Mouse (Mus musculus) frontal cortex, postnatal 14 days (tissue): ENCODE data around the gene Asb4.
A peak's percentile ranks its signal among the peaks of the same experiment; 100 is the strongest.
"Not testable (repeated sequence)": the region's sequence is repeated elsewhere in the genome, so short reads cannot be mapped to it uniquely, and the experiment has no call there.

Source experiments
- DNase-seq, 2 experiments: peaks; one replicate each; pipeline ENCODE4 v3.0.0; 2022; ENCODE audit warnings: low spot score in 2 of 2

Asb4 gene

DNA sequence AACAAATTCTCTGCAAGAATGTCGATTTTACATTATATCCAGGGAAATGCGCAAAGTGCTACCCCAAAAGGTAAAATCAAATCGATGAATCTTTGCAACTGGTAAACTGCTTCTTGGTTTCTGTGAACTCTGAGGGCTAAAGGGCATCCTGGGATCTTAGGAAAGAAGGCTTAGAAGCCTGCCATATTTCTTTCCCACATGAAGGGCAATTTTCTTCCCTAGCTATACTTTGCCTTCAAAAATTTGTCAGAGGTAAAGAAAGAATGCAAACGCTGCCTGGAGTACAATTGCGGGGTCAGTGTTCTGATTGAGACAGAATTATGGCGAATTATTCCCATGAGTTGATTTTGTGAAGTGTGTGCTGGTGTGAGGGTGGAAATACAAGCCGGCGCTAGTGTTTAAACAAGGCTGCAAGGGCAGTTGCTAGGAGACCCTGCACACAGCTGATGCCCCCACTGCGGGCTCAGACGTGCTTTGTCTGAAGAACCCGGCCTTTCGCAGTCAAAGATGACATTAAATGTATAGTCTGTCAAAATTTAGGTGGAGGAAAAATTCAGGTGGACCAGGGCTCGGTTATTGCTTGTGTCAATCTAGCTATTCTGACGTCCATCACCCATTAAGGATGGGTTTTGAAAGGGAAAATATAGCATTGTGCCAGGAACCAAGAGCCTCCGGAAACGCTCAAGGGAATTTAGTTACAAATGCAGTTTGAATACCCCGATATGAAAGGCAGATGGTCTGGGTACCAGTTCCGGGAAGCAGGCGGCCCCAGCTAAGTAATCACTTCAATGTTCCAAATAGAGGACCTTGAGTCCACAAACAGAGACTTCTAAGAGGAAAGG is at the start of gene Asb4:
Gene Asb4 (plus strand): TSS at position 51 of the 842 bp plus-strand sequence.
- no peak for DNase-seq

DNA sequence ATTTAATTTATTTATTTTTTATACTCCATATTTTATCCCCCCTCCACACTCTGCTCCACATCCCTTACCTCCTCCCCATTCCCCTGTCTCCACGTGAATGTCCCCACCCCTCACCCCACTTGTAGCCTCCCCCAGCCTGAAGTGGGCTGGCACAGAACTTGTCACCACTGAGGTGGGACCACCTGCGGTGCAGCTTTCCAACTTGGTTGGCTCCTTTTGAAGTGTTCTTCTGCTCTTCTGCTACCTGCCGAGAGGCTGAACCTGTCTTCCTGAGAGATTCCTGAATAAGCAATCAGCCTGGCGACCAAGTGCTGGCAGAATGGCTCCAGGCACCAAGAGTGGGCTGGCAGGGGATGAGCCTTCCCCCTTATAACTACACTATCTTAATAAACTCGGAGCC is 49.2 kb upstream of the Asb4 start:
- DNase-seq: no peak

DNA sequence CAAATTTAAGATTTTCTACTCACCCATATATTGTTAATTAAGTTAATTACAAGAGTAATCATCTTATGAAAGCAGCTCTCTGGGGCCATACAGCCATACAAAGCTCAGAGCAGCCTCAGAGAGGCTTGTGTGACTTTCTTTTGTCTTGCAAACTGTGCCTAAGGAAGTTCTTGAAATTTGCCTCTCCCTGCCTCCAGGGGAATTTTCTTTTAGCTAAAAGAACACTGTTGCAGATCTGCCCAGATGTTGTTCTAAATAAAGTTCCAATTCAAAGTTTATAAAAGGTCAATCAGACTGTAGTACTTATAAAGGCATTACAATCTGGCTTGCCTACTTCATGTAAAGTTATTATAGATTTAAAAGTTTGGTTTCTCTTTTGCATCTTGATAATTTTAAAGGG is 47.2 kb upstream of the Asb4 start:
- DNase-seq: not testable (repeated sequence)

DNA sequence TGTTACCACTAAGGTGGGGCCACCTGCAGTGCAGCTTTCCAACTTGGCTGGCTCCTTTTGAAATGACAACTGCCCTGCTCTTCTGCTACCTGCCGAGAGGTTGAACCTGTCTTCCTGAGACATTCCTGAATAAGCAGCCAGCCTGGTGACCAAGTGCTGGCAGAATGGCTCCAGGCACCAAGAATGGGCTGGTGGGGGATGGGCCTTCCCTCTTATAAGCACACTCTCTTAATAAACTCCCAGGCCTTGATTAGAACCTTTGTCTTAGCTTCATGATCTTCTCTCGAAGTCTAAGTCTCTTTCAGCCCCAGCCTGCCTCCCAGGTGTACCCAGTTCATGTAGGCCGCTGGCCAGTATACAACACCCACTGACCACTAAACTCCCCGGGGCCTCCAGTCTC is 44.4 kb upstream of the Asb4 start:
- not testable (repeated sequence) for DNase-seq

DNA sequence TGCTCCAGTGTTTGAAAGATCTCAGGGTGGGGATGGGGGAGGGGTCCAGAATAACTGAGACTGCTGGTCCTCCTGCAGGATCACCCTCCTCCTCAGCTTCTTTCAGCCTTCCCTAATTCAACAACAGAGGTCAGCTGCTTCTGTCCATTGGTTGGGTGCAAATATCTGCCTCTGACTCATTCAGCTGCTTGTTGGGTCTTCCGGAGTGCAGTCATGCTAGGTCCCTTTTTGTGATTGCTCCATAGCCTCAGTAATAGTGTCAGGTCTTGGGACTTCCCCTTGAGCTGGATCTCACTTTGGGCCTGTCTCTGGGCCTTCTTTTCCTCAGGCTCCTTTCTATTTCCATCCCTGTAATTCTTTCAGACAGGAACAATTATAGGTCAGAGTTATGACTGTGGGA is 43.9 kb upstream of the Asb4 start:
- DNase-seq: not testable (repeated sequence)

DNA sequence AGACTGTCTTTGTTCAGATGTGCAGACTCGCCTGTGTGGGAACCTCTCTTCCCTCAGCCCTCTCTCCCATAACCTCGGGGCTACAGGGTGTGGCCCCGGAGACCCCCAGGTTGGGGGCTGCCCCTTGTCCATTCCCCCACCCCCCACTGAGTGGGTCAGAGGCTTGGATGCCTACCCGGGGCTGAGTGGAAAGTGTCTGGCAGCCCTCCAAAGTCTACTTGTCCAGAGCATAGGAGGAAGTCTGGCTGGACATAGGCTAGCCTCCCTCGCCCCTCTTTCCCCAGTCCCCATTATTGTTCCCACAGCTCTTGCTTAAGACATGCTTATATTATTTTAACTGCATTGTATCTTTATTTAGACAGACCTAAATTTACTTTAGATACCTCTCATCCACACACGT is 38.9 kb upstream of the Asb4 start:
- no peak for DNase-seq

DNA sequence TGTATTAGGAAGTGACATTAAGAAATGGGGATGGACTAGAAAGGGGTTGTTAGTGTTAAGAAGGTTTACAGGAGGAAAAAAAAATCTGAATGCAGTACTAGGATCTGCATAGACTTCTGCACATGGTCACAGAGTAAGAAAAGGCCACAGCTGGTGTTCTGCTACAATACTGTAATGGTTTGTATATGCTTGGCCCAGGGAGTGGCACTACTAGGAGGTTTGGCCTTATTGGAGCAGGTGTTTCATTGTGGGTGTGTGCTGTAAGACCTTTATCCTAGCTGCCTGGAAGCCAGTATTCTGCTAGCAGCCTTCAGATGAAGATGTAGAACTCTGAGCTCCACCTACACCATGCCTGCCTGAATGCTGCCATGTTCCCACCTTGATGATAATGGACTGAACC is 25.3 kb upstream of the Asb4 start:
- no peak for DNase-seq

DNA sequence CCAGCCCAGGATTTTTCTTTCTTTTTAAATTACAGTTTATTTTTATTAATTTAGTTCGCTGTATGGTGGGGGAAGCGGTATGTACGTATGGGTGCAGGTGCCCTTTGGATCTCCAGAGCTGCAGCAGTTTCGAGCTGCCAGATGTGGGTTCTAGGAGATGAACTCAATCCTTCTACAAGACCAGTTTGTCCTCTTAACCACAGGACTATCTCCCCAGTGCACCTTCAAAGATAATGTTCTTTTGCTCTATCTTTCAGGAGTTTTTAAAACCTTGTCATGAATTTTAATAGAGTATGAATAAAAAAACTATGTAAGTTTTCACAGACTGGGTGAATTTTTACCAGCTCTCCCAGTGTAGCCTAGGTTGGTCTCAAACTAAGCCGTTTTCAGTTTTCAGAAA is 22.8 kb upstream of the Asb4 start:
- no peak for DNase-seq

DNA sequence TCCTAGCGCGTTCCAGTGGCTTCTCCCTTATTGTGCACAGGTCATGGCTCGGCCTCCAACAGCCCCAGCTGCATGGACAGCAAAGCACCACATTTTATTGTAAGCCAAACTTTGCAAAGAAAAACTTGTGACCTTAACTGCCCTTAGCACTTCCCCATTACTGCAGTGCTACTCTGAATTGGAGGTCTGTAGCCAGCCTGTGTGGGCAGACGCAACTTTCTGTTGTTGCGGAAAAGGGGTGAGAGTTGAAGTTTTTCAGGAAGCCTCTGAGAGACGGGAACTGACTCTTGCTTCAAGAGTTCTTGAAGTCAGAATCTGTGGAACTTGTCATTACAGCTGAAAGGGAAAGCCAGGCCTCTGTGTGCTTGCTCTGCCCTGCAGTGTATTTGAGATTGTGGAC is 21.2 kb upstream of the Asb4 start:
- DNase-seq: no peak

DNA sequence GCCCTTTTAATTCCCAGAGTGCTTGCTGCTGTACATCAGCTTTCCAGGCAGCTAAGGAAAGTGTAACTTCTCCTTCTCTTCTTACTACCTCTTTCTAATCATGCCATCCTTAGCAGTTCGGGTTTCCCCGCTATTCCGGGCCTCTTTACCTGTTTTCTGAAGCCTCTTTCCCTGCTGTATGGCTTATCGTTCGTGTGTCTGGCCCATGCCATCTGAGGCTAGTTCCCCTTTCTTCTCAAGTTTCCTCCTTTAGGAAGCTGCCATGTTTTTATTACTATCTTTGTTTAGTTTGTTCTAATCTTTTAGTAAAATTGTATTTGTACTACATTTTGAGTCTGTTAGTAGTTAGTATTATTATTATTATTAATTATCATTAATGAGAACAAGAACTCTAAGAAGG is 17.3 kb upstream of the Asb4 start:
- no peak for DNase-seq

DNA sequence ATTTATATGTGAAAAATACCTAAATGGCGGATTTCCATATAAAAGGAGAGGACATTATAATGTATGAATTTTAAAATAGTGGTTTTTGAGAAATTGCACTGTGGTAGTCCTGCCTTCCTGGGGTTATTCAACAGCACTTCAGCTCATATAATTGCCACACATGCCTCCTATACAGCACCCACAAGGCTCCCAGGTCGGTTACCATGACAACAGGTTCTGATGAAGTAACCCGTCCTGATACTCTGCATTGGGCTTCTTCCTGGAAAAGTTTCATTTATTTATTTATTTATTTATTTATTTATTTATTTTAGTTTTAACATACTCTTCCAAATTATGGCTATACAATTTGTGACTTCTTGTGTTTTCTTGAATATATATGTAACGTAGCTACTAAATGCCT is 6.3 kb upstream of the Asb4 start:
- no peak for DNase-seq

DNA sequence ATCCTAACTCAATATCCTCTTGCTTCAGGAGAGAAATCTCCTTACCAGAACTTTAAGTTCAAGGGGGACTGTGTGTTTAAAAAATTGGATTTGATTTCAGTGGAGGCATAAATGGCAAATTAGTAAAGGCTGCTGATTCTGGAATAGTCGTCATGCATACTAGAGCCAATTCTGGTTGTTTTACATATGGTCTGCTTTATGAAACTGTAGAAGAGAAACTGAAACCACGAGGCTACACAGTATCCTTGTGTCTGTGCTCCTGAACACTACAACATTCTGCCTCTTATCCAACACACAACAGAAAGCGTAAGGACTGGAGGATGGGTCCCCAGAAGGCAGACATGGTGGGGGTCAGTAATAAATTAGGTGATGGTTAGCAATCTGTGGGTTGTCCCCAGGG is 4.1 kb upstream of the Asb4 start:
- no peak for DNase-seq

DNA sequence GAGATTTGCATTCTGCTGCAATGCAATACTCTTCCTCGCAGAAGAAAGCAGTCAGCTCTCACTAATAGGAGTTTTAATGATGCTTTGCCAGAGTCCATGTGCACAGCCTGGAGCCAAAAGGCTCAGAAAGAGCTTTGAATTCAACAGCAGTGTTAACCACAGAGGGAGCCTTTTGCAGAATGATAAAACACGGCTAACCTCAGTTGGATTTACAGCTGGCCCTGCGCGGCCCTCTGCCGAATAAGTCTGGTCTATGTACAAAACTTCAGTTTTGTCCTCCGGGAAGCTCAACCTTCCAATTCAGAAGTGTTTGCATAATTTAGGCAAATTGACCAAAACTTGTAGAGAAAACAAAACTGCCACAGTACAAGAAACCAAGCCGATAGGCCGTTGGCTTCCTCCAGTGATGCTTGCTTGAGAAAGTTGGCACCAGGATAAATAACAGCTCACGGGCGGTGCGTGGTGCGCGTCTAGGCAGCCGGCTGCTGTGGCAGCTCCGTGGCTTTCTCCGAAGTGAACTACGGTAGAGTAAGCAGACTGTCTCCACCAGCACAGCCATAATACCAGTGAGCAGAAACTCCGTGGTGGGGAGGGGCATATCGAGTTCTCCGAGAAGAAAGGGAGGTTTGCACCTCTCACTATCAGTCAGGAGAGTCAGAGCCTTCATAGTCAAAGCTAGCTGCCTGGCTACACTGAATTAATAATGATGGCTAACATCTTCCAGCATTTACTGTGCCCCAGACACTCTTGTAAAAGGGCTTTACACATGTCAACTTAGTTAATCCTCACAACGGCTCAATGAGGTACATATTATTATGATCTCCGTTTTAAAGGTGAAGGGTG is 3.2 kb upstream of the Asb4 start:
- DNase-seq: peak; percentile 35 to 49

DNA sequence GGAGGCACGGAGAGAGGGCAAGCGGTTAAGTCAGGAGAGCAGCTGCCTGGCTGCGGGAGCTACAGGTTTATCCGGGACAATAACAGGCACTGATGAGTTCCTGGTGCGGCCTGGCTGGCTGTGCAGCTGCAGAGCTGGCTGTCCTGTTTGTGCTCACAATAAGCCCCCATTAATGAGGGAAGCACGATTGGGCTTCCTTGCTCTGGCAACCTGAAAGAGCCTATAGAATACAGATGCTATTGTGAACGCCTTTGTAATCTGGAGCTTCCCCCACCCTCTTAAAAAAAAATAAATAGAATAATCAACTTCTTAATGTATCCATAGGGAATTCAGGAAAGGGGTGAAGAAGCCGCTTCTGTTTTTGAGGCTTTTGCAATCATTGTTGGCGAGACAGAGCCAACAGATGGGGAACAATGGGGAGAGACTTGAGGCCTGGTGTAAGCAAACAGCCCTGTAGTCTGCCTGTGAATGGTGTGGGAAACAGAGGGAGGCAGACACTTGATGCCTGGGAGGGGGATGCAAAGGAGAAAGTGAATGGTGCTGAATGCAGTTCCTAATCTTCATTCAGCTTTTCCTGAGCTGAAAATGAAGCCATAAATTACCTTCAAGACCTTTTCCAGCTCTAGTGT is 2.4 kb upstream of the Asb4 start:
- no peak for DNase-seq

DNA sequence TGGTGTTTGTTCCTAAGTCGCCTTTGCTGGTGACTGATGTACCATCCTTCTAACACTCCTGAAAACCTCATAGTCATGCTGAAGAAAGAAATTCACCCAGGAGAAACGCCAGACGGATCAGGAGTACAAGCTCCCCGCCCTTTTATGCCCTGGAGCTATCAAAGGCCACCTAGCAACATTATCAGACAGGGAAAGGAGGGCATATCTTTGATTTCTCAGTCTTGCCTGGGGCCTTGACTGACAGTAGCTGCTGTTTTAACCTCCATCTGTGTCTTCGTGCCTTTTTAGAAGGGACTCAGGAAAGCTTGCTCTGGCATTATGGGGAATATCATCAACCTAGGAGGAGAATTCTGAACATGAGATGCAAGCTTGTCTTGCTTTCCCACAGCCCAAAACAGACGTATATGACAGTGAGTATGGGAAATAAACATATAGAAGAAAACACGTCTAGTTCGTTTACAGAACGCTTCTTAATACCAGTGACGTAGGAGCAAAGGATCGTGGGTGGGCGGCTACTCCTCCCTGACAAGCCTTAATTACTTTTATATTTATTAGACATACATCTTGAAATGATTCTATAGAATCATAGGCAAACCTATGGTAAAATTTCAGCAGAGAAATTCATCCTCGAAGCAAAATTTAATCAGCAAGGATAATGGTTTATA is 1.1 kb upstream of the Asb4 start:
- DNase-seq: no peak

DNA sequence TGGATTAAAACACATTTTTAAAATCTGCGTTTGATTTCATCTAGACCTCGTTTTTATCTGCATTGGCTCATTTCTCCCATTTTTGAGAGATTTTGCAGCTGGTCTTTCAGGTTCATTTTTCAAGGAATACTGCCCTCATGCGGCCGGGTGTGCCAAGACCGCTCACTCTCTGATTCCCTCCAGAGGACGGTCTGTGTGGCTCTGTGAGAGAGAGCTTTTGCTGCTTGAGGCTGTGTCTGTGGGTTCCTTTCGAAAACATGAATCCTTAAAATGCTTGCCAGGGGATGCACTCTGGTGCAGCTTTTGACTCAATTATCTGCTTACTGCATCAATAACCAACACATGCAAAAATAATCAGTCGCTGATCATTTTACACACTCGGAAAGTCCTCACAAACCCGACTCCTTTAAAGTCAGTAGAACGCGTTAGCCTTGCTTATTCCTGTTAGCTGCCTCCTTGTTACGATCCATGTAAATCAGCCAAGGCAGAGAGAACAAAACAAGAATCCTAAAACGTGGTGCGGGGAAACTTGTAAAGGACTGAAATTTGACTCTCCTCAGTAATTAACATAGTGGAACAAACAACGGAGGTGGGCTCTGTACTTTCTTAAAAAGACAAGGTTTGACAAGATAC is 487 bp upstream of the Asb4 start:
- peak; percentile 75 to 86 for DNase-seq

DNA sequence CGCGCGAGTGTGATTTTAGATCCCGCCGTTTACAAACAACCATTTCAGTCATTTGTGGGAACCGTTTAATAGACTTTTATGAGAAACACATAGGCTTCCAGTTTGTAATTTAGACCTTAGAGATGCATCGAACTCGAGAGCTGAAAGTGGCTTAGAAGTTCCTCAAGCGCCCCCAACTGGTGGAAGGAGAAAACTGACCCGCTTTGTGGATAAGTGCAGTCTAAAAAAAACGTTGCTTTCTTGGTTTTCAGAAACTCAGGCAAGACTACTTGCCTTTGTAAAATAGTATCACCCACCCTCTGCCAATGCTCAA is 948 bp downstream of the Asb4 start:
- DNase-seq: peak; percentile 41 to 73

DNA sequence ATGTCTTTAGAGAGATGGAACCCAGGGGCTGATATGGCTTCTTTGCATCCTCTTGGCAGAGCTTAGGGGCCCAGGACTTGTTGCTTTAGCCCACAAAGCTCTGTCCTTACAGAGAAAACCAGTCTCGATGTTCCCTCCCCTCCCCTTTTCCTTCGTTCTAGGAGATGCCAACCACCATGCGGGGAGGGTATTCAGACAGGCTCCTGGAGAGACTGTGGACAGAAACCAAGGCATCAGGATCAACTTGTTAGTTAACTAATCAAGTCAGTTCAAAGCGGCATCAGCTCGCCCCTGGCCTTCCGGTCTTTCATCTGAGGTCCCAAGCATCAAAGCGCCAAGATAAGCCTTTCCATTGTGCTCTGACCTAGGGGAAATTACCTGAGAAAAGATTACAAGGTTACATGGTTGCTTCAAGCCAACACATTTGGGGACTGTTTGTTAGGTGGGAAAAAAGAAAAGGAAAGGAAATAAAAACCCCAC is 2.0 kb downstream of the Asb4 start:
- DNase-seq: no peak

DNA sequence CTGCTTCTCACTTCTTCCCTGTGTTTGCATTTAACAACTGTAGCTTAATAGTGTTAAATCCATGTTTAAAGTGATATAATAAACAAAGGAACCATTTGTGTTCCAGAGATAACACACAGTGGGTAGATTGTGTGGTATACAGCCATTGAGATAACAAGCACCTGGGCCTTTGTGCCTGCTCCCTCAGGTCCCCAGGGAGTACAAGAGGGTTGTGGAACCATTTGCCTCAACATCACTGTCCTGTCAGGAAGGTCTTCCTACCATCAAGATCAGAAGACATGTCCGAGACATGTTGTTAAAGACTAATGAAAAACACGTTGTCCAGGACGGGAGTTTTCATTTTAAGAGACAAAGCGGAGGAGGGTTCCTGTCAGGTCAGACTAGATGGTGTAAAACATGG is 3.3 kb downstream of the Asb4 start:
- no peak for DNase-seq

DNA sequence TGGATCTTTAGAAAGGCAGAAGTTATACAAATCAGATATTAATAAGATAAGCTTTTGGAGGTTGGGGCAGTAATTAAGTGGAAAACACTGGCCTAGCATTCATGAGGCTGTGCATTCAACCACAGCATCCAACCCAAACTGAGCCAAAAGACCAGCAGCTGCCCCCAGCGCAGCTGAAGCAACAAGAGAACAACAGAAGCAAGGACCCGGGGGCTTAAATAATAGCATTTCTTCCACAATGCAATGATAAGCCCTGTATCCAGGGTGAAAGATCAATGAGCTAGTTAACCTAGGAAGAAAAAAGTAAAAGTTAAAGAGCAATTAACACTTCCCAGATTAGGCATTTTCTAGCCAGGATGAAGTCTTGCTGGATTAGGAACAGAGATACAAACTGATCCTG is 4.2 kb downstream of the Asb4 start:
- no peak for DNase-seq

DNA sequence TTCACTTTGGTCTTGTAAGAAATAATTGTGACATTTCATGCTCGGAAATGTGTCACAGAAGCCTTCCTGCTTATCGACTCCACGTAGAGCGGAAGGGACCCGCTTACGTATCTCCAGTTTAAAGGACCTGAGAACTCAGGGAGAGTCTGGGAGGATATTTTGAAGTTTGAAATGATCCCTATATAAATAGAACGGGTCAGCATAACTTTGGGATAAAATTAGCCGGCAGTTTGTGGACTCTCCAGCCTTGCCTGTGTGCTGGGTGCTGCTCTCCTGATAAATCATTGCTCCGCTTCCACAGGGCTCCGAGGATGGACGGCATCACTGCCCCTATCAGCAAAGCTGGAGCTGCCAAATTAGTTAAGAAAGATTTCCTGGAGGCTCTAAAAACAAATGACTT is 7.1 kb downstream of the Asb4 start:
- no peak for DNase-seq

DNA sequence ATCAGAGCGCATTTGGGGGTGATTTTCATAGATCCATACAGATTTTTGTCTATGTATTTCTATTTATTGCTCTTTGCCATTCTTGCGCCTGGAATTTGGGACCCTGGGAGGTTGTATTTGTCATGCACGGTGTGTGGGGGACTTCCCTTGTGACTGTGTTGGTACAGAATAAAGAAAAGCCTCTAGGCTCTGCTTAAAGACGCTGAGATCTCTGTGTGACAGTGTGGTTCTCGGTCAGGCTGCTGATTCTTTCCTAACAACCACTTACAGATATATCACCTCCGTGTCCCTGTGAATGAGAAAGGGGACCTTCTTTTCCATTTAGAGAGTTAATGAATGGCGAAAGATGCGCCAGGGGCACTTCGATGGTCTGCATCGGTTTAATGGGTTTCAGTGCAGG is 7.8 kb downstream of the Asb4 start:
- no peak for DNase-seq
